Mouse (Mus musculus) ES-E14 (cell line): ENCODE data around the gene 5730596B20Rik. TPM values are rescaled to one million over a fixed set of nuclear protein-coding genes. Genes with fewer than 3 reads are reported as not detected.

ENCODE experiments used
- DNase-seq: peaks from one replicate; pipeline ENCODE4 v3.0.0-alpha.2; 2013; ENCODE audit warnings: low read depth, low spot score
- H3K27ac ChIP-seq: 2 replicates; pipeline ENCODE4 v1.5.1; 2012; ENCODE audit warnings: low read depth, mild to moderate bottlenecking, low read length, moderate library complexity, mixed read lengths; ENCODE audit not compliant: poor library complexity, insufficient read depth, severe bottlenecking
- H3K36me3 ChIP-seq: 2 replicates; pipeline ENCODE4 v1.6.1; 2012; ENCODE audit warnings: mild to moderate bottlenecking, low read length, moderate library complexity, mixed read lengths; ENCODE audit not compliant: control insufficient read depth, poor library complexity, insufficient read depth, severe bottlenecking
- H3K4me1 ChIP-seq, 2 experiments: fragments of 150-350 bp in 1 of 2; sonication (generic) in 1 of 2; 2 replicates each; pipeline ENCODE4 v1.6.1; 2012; ENCODE audit warnings: low read length in 2 of 2, mild to moderate bottlenecking in 1 of 2, mixed read lengths in 1 of 2; ENCODE audit not compliant: control insufficient read depth in 2 of 2, insufficient read depth in 2 of 2, poor library complexity in 1 of 2
- H3K4me3 ChIP-seq, 2 experiments: fragments of 150-350 bp in 1 of 2; sonication (generic) in 1 of 2; 2 replicates each; pipeline ENCODE4 v1.5.1; 2012; ENCODE audit warnings: low read length in 2 of 2, low read depth in 1 of 2, mild to moderate bottlenecking in 1 of 2, mixed read lengths in 1 of 2; ENCODE audit not compliant: insufficient read depth in 1 of 2, poor library complexity in 1 of 2, severe bottlenecking in 1 of 2
- H3K9ac ChIP-seq: 2 replicates; pipeline ENCODE4 v1.6.1; 2012; ENCODE audit warnings: low read depth, mild to moderate bottlenecking, low read length, mixed read lengths; ENCODE audit not compliant: poor library complexity, insufficient read depth, severe bottlenecking
- H3K9me3 ChIP-seq: fragments of 150-350 bp; sonication (generic); 2 replicates; pipeline ENCODE4 v1.6.1; 2012; ENCODE audit warnings: low read depth, mild to moderate bottlenecking, low read length; ENCODE audit not compliant: control insufficient read depth, insufficient read depth
- CHD2 ChIP-seq: IDR thresholded peaks from 2 replicates; pipeline ENCODE4 v1.6.1; 2014; ENCODE audit warnings: mild to moderate bottlenecking, low read depth, low read length, inconsistent platforms
- HCFC1 ChIP-seq: IDR thresholded peaks from 2 replicates; pipeline ENCODE4 v1.6.1; 2012; ENCODE audit warnings: low read length, inconsistent platforms, borderline replicate concordance; ENCODE audit not compliant: insufficient read depth
- MAFK ChIP-seq: IDR thresholded peaks from 2 replicates; pipeline ENCODE4 v1.6.1; 2014; ENCODE audit warnings: mild to moderate bottlenecking, low read depth, low read length, inconsistent platforms; ENCODE audit not compliant: insufficient read depth
- ZC3H11A ChIP-seq: IDR thresholded peaks from 2 replicates; pipeline ENCODE4 v1.6.1; 2012; ENCODE audit warnings: low read depth, mild to moderate bottlenecking, inconsistent platforms, low read length, borderline replicate concordance
- ZNF384 ChIP-seq: IDR thresholded peaks from 2 replicates; pipeline ENCODE4 v1.6.1; 2012; ENCODE audit warnings: low read depth, low read length, inconsistent platforms
- in situ Hi-C, 2 experiments: fragments of 600-800 bp; cut with MboI; formaldehyde crosslinking; loops; one replicate each; pipeline ENCODE4 v1.15.1; 2025; ENCODE audit warnings: low sequenced_read_pairs in 2 of 2, inconsistent platforms in 1 of 2; ENCODE audit not compliant: unreplicated experiment in 2 of 2
- total RNA-seq: library from RNA; depleted of rRNA; stranded (reverse); fragments of 300-350 nt; gene quantifications from 2 replicates; pipeline ENCODE4 v1.2.3, GENCODE M21; 2012

5730596B20Rik gene
- total RNA-seq, 1 experiment = 0.18 TPM

- no peak for DNase-seq
- in situ Hi-C loops = loop anchor here (5.0 to 25.0 kb wide), 2 partner anchors 605 to 1045 kb away; no protein-coding TSS in a partner anchor
Observed at GRCm38 (mm10) chr6:52216691-52217458, 39.6 kb downstream of the 5730596B20Rik start.

GRCm38 (mm10) chr6:52217459-52217768 lies 40.1 kb downstream of the 5730596B20Rik start:
- no peaks in the 10 kb centered on the region for H3K36me3 ChIP-seq
- peaks cover 0 to 8% of the 10 kb centered on the region in 2 experiments; a peak in 1 of 4 replicates for H3K4me1 ChIP-seq
- no peak overlapping the region for H3K9ac ChIP-seq
- DNase-seq = no peak
- in situ Hi-C loops = loop anchor here (5.0 to 25.0 kb wide), 2 partner anchors 605 to 1045 kb away; no protein-coding TSS in a partner anchor
- peak overlapping the region; percentile 49 to 51 for H3K4me3 ChIP-seq
- no peaks in the 10 kb centered on the region for H3K9me3 ChIP-seq
- no peak overlapping the region for H3K27ac ChIP-seq
- no peak for TF ChIP-seq ZC3H11A
- no peak for TF ChIP-seq ZNF384
- no peak for TF ChIP-seq HCFC1
- TF ChIP-seq MAFK = no peak

More at GRCm38 (mm10) chr6:52216691-52217458, 39.6 kb downstream of the 5730596B20Rik start:
- TF ChIP-seq ZC3H11A (no peak), ZNF384 (no peak), CHD2 (no peak), HCFC1 (no peak), MAFK (no peak)
- peak overlapping the region; percentile 49 to 51 for H3K4me3 ChIP-seq
- no peak overlapping the region for H3K9ac ChIP-seq
- peaks cover 0 to 5% of the 10 kb centered on the region in 2 experiments; a peak in 1 of 4 replicates for H3K4me1 ChIP-seq
- H3K9me3 ChIP-seq = no peaks in the 10 kb centered on the region
- no peaks in the 10 kb centered on the region for H3K36me3 ChIP-seq
- no peak overlapping the region for H3K27ac ChIP-seq

DNA sequence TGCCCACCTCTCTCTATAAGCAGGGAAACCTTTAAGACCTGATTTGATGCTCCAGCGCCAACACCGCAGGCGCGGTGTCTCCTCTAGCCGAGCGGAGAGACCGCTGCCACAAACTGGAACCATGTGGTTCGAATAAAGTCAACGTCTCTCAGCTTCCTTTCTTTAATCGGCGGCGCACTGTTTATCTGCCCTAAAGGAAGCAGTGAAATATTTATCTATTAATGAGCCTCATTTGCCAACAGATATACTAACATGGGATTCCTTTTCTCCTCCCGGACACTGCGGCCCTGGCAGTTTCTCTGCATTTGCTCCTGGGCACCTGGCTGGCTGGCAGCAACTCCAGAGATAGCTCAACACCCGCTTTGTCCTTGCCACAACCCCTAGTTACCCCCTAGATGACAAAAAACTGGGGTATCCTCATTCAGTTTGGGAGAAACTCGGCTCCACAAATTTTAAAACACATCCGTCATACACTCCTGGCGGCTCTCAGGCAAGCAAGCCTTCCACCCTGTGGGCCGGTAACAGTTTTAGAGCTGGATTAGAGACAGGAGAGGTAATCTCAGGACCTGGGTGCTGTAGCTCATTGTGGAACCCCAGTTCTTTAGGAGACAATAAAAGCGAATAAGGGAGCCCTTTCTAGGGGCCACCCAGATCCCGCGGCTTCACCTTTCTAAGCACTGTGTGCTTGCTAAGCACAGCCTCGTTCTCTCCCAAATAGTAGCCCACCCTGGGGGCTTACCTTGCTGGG lies 40.8 kb downstream of the 5730596B20Rik start:
- in situ Hi-C loops = loop anchor here (5.0 to 25.0 kb wide), 2 partner anchors 606 to 1046 kb away; no protein-coding TSS in a partner anchor
- Histone ChIP-seq H3K4me1 (peaks cover 0 to 8% of the 10 kb centered on the region in 2 experiments; a peak in 1 of 4 replicates), H3K27ac (no peak overlapping the region), H3K9ac (no peak overlapping the region), H3K9me3 (no peaks in the 10 kb centered on the region), H3K36me3 (no peaks in the 10 kb centered on the region), H3K4me3 (peak overlapping the region; percentile 49 to 51; a peak in 3 of 4 replicates)
- DNase-seq = no peak
- TF ChIP-seq ZC3H11A (no peak), HCFC1 (no peak), MAFK (no peak), CHD2 (no peak), ZNF384 (no peak)

DNA sequence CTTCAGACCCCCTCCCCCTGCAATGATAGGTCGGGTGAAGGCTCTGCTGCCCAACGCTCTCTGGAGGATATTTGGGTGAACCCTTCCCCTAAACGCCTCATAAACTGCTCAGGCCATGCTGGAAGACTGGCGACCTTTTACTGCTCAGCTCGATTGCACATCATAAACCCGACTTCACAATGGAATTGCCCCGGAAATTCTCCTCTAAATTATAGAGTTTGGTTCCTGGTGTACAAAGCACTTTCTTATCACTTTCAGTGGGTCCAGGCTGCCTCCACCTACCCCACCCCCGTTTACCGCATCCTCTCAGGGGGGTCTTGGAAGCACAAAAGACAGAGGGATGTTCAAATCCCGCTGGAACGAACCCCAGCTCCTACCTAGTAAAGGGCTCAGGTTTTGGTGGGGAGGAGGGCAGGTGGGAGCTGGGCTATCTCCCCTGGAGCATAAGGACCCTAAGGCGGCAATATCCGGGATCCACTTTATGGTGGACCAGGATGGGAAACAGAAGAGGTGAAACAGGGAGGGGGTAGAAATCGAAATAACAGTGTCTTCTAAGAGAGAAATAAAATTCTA lies 41.4 kb downstream of the 5730596B20Rik start:
- Histone ChIP-seq H3K27ac (no peak overlapping the region), H3K4me3 (no peak overlapping the region), H3K36me3 (no peaks in the 10 kb centered on the region), H3K9me3 (no peaks in the 10 kb centered on the region), H3K4me1 (peaks cover 0 to 8% of the 10 kb centered on the region in 2 experiments; a peak in 1 of 4 replicates), H3K9ac (no peak overlapping the region)
- in situ Hi-C loops = loop anchor here (5.0 to 25.0 kb wide), 2 partner anchors 606 to 1046 kb away; no protein-coding TSS in a partner anchor
- no peak for DNase-seq
- TF ChIP-seq MAFK (no peak), CHD2 (no peak), ZC3H11A (no peak), HCFC1 (no peak), ZNF384 (no peak)
